Mouse (Mus musculus) left cerebral cortex, postnatal 4 days (tissue): Measurements from ENCODE around the gene Cfap46. TPM values are rescaled to one million over a fixed set of nuclear protein-coding genes. Genes with fewer than 3 reads are reported as not detected.

Experiments used
- DNase-seq: peaks from one replicate; pipeline ENCODE4 v3.0.0-alpha.2; 2022
- intact Hi-C: fragments of 180-260 bp; cut with DNase I; formaldehyde crosslinking; loops from one replicate; pipeline ENCODE4 v1.15.1; 2025
- total RNA-seq, 2 experiments: library from RNA; stranded (reverse); gene quantifications; 2 replicates each; pipeline ENCODE4 v1.2.3; 2021

Cfap46 gene
- total RNA-seq, 2 experiments from 2014 or later = 1.7 to 3.0 TPM

DNA sequence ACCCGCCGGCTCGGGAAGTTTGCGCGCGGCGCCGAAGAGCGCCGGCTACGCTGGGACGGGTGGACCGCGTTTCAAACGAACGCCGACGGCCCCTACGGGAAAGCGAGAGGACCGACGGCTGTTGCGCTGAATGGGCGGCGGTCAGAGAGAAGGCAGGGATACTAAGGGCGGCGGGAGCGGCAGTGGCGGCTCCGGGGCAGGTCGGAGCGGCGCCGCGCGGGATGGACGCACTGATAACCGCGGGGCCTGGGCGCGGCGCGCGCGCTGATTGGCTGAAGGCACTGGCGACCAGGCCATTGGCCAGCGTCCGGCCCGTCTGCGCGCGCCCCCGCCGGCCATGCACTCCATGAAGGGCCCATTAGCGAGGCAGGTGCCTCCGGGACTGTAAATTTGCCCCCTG lies 101.0 kb downstream of the Cfap46 start, which contains the start of gene Nkx6-2:
Nkx6-2 (minus strand) TSS at position 203 of the 400 bp plus-strand sequence.
- peak; percentile 63 for DNase-seq
- intact Hi-C loops = loop anchor here (10.0 kb wide), 1 partner anchor 88 kb away; no protein-coding TSS in a partner anchor

DNA sequence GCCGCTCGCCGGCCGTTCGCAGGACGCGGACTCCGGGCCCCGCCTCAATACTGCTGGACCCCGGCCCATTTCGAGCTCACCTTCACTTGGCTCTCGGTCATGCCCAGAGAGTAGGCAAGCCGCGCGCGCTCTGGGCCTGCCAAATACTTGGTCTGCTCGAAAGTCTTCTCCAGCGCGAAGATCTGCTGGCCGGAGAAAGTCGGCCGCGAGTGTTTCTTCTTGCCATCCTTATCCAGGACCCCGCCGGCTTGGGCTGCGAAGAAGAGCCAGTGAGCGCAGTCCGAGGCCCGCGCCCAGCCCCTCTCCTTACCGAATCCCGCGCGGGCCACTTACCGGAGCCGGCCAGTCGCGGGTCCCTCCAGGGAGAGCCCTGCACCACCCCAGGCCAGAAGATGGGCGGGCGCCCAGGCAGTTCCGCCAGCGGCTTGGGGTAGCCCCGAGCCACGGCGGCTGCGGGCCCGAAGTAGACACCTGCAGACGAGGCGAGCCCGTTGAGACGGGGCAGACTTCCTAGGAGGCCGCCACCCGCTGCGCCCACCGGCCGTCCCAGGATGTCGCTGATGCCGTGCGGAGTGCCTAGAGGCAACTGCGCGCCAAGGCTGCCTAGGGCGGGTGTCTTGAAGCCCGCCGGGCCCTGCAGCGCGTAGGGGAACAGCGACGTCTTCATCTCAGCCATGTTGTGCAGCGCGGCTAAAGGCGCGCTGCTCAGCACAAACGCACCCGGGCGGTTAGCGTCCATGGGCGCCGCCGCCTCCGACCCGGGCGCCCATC lies 101.6 kb downstream of the Cfap46 start:
- intact Hi-C loops = loop anchor here (10.0 kb wide), 1 partner anchor 87 kb away; no protein-coding TSS in a partner anchor

DNA sequence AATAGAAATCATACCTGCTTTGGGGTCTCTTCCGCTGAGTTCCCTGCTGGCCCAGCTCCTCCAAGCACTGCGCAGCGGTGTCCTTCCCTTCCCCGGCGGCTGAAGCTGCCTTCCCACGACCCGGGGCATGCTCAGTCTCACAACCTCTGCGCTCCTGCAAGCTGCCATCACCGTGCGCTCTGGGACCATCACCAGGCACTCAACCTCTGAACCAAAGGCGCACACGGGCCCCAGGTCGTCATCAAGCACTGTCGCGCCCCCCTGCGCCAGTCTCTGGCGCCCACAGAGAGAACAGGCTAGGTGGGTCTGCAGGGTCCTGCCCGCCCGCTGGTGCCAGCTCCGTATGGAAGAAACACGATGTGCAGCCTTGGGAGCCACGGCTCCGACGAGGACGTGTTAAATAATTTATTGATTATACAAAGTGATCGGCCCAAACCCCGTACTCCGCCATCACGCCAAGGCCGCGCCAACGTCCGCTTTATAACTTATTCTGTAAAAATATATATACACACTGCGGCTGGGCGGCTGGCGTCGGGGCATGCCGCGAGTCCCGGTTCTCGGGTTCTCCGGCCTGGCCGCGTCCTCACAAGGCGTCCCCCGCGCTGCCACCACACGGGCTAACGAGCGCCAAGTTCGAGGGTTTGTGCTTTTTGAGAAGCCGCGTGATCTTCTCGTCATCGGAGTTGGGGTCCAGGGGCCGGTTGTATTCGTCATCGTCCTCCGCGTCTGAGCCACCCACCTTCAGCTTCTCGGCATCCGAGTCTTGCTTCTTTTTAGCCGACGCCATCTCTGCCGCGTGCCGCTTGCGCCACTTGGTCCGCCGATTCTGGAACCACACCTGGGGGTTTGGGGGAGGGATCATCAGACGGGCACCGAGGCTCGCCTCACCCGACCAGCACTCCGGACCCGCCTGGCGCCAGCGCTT lies 102.5 kb downstream of the Cfap46 start:
- DNase-seq = no peak

More for the DNA sequence above, 101.6 kb downstream of the Cfap46 start:
- DNase-seq = peak; percentile 18

DNA sequence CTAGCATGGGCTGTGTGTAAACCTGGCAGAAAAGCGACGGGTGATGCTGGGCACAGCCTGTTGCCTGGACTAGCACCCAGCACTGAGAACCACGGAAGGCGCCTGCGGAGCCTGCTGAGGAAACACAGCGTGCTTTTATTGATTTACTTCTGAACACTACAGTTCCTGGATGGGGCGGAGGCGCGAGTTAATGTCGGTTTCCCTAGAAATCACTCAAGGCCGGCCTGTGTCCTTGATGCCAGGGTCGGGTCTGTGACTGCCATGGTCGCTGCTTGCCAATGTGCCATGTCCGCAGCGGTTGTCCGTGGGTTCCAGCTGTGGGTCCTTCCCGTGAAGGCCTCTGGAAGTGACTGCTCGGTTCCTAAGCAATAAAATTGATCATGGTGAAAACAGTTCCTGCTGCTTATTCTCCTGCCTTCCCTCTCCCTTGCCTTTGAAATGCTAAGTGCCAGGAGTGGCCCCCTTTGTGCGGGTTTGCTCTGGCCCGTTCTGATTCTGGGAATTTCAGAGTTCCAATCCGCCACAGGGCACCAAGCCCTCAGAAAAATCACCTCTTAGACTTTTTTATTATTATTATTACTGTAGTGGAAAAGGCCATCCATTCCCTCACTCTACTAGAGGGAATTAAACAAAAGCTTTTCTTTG lies 104.2 kb downstream of the Cfap46 start:
- DNase-seq = no peak
- intact Hi-C loops = no loop called here

More for the DNA sequence above, 102.5 kb downstream of the Cfap46 start:
- intact Hi-C loops = loop anchor here (10.0 kb wide), 1 partner anchor 86 kb away; no protein-coding TSS in a partner anchor

DNA sequence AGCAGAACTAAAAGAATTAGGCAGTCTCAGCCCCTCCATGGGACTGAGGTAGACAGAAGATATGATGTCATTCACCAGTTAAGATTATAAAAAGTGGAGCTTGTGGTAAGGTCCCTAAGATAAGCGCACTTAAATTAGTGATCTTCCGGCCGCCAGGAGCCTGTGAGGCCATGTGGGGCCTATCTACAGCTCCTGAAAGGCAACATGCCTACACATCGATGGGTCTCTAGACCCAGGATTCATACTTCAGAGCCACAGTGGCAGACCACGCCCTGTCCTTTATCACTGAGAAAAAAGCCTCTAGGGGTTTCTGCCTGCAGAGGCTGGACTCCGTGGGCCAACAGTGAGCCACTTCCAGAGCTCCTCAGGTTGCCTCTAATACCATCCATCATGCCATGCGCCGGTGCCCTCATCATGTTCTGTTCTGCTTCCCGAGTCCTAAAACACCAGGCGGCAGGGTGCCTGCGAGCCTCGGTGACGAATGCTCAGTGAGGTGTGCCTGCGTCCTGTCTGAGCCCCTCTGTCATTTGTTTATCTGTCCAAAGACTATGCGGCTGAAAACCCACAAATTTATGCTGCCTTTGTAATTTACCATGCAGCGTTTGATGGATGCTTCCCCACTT lies 107.4 kb downstream of the Cfap46 start:
- DNase-seq = no peak
- intact Hi-C loops = no loop called here

DNA sequence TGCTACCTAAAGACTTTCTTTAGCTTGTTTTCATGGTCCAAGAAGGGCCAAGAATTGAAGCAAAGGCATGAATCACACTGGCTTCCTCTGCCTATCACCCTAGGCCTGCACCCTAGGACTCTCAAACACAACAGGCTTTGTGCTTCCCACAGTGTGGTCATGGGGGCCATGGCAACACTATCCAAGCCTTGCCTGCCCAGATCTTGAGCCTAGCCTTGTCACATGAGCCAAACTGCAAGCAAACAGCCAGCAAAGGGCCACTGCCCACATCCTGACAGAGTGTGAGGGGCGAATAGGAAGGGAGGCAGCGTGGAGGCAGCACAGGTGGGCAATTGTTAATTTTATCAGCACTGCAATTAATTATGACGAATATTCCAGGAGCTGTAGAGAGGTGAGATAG lies 111.0 kb downstream of the Cfap46 start:
- DNase-seq = no peak
- intact Hi-C loops = no loop called here

DNA sequence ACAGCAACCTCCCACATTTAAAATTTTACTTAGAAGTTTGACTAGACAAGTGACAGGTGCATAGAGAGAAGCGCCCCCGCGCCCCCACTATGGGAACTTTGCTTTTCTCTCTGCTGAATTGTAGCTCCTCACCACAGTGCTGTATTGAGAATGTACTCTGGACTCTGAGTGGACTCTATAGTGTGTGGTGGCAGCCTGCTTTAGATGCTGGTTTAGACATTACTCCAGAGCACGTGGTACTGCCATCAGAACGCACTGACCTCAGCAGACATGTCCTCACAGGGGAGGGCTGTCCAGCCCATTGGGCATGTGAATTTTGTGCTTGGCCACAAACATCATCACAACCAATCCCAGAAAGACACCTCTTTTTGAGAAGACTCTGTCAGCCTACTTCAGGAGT lies 112.8 kb downstream of the Cfap46 start:
- no peak for DNase-seq
- intact Hi-C loops = no loop called here

DNA sequence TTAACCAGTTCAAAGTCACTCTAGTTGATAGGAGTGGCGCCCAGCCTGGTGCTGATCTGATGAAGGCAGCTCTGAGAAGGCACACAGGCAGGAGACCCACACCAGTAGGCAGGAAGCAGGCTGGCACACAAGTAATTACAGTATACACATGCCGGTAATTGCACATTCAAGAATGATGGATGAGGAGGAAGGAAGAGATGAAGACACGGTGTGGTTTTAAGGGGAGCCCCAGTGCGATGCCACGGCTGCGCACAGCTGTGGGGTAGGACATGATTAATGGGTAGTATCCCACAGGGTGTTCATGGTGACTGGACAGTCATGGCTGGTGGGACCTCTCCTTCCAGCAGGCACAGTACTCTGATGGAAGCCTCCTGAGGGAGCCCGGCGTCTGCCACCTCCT lies 117.1 kb downstream of the Cfap46 start:
- intact Hi-C loops = no loop called here

DNA sequence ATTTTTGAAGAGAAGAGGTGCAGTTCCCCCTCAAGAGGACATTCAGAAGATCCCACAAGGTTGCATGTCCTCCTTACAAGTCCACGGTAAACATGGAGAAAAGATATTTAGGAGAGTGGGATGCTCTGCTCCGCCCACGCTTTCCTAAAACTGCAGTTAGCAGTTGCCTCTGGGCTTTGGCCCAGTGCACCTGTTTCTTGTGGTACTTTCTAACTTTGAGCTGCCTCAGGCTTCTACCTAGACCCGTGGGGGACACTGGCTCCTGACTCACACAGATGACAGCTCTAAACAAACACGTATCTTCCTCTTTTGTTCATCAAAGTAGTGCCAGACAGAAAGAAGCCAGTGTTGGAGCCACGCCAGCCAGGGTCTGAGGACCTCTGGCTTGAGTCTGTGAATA lies 117.6 kb downstream of the Cfap46 start:
- intact Hi-C loops = no loop called here
- DNase-seq = no peak

More for the DNA sequence above, 117.1 kb downstream of the Cfap46 start:
- no peak for DNase-seq

DNA sequence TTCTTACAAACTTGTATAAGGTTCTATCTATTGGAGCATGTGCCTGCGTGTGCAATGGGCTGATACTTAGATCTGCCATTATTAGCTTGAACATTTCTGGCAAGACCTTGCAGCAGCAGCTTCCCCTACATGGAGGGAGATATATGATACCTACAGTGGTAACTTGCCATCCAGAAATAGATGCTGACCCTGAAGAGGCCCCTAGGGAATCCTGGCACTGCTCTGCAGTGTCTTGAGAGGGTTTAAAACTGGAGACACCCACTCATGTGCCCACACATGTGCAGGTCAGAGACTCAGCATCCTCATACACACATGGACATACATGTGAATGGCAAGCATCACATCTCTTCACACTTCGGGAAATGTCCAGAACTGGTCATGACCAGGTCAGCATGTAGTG lies 119.5 kb downstream of the Cfap46 start:
- intact Hi-C loops = no loop called here
- DNase-seq = no peak

DNA sequence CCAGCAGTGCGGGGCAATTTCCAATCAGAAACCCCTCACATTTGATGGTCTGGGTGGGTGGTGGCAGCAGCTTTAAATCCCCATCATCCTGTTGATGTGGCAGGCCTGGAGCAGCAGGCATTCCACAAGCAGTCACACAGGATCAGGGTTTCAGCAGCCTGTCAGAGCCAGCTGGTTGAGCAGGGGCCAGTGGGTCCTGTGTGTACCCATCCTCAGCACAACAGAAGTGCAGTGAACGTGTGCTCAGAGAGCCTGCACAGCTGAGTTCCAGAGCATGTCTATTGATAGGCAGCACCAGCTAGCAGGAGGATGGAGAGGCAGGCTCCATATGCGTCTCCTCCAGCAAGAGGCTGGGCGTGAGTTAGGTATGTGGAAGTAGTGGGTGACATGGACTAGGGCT lies 120.2 kb downstream of the Cfap46 start:
- intact Hi-C loops = no loop called here
- no peak for DNase-seq

DNA sequence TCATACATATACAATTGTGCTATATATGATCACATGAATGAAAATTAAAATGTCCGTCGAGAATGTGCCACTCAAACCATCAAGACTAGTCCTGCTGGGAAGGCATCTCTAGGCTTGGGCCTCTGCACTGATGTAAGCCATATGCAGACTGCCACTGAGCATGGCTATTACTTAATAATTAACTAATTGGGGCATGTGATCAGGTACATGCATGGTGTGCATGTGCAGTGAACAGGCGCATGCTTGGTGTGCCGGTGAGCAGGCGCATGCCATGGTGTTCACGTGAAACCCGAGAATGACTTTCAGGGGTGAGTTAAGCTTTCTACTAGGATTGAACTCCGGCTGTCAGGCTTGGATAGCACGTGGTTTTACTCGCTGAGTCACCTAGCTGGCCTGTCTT lies 124.0 kb downstream of the Cfap46 start:
- DNase-seq = no peak

DNA sequence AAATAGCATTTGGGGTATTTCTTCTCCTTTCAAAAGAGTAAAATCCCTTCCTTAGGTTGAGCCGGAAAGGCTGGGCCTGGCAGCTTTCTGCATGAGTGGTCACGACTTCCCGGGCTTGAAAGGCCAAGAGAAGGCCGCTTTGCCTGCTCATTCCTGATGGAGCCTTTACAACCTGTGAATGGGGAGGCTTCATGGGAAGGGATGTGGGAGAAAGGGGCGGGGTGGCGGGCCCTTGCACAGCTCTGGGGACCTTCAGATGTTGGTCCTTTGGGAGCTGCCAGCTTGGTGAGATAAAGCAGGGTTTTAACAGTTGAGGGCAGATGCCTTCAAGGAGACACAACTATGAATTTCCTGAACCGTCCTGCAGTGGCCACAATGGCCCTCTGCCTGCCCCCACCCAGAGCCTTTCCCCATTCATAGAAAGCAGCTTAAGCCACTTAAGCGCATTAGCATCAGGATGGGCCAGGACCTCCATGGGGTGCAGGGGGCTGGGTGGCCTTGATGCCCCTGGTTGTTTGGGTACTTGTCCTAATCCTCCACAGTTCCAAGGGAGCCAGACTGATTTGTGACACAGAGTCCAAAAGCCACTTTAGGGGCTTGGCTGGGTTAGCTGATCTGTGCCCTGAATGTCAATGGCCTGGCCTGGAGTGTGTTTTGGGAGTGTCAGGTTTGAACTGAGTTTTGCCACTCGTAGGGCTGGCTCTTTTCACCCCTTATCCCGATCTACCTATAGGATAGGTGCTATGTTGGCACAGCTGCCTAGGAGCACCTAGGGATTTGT lies 126.7 kb downstream of the Cfap46 start:
- intact Hi-C loops = no loop called here
- DNase-seq = no peak

More for the DNA sequence above, 124.0 kb downstream of the Cfap46 start:
- intact Hi-C loops = no loop called here

DNA sequence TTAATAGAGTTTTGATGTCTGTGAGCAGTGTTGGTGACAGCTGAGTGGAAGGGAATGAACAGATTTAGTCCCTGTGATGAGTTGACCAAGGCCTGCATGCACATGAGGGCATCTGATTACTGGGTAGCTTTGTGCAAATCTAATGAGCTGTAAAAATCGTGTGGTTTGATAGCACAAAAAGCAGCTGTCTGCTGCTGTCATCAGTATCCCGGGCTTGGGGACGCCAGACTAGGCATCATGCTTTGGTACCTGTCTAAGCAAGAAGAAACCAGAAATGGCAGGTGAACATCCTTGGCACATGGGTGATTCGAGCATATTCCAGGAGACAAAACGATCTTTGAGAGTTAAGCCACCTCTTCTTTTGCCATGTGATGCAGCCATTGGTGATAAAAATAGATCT lies 127.3 kb downstream of the Cfap46 start:
- no peak for DNase-seq
- intact Hi-C loops = no loop called here

DNA sequence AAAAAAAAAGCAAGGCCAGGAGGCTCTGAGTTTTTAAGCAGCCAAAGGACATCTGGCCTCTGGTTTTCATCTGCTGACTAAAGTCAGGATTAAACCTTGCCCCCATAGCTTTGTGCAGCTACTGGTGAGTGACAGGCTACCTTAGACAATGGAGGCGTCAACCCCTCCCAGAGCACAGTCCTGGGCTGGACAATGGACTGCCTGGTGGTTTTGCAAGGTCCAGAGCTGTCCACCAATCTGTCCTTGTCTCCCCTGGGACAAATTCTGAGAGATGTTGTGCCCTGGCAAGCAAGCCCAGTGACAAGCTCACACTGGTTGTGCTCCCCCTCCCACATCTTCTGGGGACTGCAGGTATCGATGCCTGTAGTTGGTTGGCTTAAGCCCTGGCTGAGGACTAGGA lies 132.1 kb downstream of the Cfap46 start:
- DNase-seq = no peak
- intact Hi-C loops = no loop called here

Other genes starting within 250 kb of the Cfap46 start
- gene Nkx6-2, start 101.0 kb downstream of the Cfap46 start, total RNA-seq = under 1 TPM in 1 of 2 experiments, not detected in 1; 0.48 TPM
- 10 to 100 TPM; 17.8 to 25.1 TPM for gene Adgra1, start 150.4 kb upstream of the Cfap46 start, total RNA-seq
- gene Kndc1, start 210.9 kb upstream of the Cfap46 start, total RNA-seq = 10 to 100 TPM; 36.2 to 45.3 TPM